Comparison of ENCODE assay signal across 8 mouse cellular contexts in the genomic region with DNA sequence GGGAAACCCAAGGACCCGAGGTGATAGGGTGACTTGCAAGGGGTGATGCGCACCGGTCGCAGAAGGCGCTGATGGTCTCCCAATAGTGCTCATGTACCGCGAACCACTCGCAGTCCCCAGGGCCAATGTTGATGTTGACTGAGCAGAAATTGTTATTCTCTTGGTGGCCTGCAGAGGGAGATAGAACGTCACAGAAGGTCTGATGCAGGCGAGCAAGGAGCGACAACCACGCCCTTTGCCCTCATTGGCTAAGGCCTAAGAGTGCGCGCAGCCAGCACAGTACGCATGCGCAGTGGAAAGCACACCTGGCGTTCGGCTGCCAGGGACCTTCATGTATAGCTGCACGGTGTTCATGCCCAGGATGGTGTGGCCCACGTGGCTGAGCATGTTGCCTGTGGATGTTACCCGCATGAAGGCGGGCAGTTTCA. TPM values are rescaled to one million over a fixed set of nuclear protein-coding genes. Genes with fewer than 3 reads are reported as not detected.
DNase-seq lines count a peak whose midpoint lies in the region; ATAC-seq and TF ChIP-seq lines count a peak whose summit lies in the region.

No protein-coding gene starts in this region.

- no peak overlapping the region for H3K4me2 ChIP-seq in lung, embryonic 16.5 days (ENCODE audit: low read depth, low read length)

- H3K4me3 ChIP-seq in G1E (ENCODE audit: low read depth, low read length) = peak overlapping the region; percentile 55
- peak overlapping the region; percentile 25; the same call in 1 of the 2 replicates for H3K4me3 ChIP-seq in hindbrain, embryonic 10.5 days
- no peak overlapping the region for H3K4me3 ChIP-seq in lung, embryonic 16.5 days (ENCODE audit: low read length)

- no peak overlapping the region for H3K27ac ChIP-seq in hindbrain, embryonic 10.5 days
- no peak overlapping the region for H3K27ac ChIP-seq in lung, embryonic 16.5 days (ENCODE audit: low read length)

- peak; percentile 74 for ATAC-seq in G1E (ENCODE audit: extremely low read depth, insufficient number of reproducible peaks, low FRiP score, poor library complexity, severe bottlenecking)
- ATAC-seq in lung, embryonic 16.5 days (ENCODE audit: low read depth) = peak; percentile 53

- peaks cover 8% of the 10 kb centered on the region for H3K9me3 ChIP-seq in G1E (replicated peaks)
- no peaks in the 10 kb centered on the region for H3K9me3 ChIP-seq in hindbrain, embryonic 10.5 days
- H3K9me3 ChIP-seq in lung, embryonic 16.5 days (ENCODE audit: control insufficient read depth, low read length) = no peaks in the 10 kb centered on the region

- H3K27me3 ChIP-seq in G1E (ENCODE audit: insufficient read depth, low read length) = no peaks in the 10 kb centered on the region
- peaks cover 32% of the 10 kb centered on the region for H3K27me3 ChIP-seq in hindbrain, embryonic 10.5 days (ENCODE audit: insufficient read depth, poor library complexity, severe bottlenecking)
- no peaks in the 10 kb centered on the region for H3K27me3 ChIP-seq in lung, embryonic 16.5 days (ENCODE audit: control insufficient read depth, insufficient read depth, low read depth, low read length)

- DNase-seq in G1E (ENCODE audit: low spot score) = peak; percentile 69
- DNase-seq in cerebellum, adult 8-10 months = peak; percentile 94
- DNase-seq in forelimb bud, embryonic 11.5 days (ENCODE audit: low read depth, low spot score) = peak; percentile 96
- peak; percentile 84 for DNase-seq in hindbrain, embryonic 10.5 days (ENCODE audit: low spot score)
- DNase-seq in layer of hippocampus, adult 9-11 months = peak; percentile 93
- peak; percentile 77 for DNase-seq in ovary, postnatal 36 days (ENCODE audit: low spot score)
- peak; percentile 92 for DNase-seq in thymus, postnatal 14 days

- TF ChIP-seq CTCF in G1E (IDR thresholded peaks at IDR 0.05; ENCODE audit: low read depth, low read length) = peak; percentile 80

- 20% methylated on average over 22 of the region's 22 CpGs for WGBS in hindbrain, embryonic 10.5 days
- WGBS in lung, embryonic 16.5 days = 17% methylated on average over 22 of the region's 22 CpGs

- H3K36me3 ChIP-seq in G1E (replicated peaks) = peaks cover 95% of the 10 kb centered on the region
- peaks cover 79% of the 10 kb centered on the region for H3K36me3 ChIP-seq in hindbrain, embryonic 10.5 days
- peaks cover 54% of the 10 kb centered on the region for H3K36me3 ChIP-seq in lung, embryonic 16.5 days (ENCODE audit: control insufficient read depth, insufficient read depth, low read length)

- H3K9ac ChIP-seq in lung, embryonic 16.5 days (ENCODE audit: low read length) = no peak overlapping the region

- peaks cover 60% of the 10 kb centered on the region for H3K4me1 ChIP-seq in G1E (ENCODE audit: insufficient read depth, low read depth, low read length)
- peaks cover 59% of the 10 kb centered on the region for H3K4me1 ChIP-seq in hindbrain, embryonic 10.5 days (replicated peaks)
- peaks cover 36% of the 10 kb centered on the region for H3K4me1 ChIP-seq in lung, embryonic 16.5 days (replicated peaks; ENCODE audit: control insufficient read depth, insufficient read depth, low read length)

RNA-seq across cellular contexts. Expression of a gene that starts 3.2 kb away (rescaled TPM):
- total RNA-seq in G1E (2014; fragmentation: Nextera tagmentation) (2.6 TPM in 2 replicates), G1E (2017) (0.93 and 1.2 TPM in 2 replicates)
- 2.2 and 3.0 TPM in 2 replicates for polyA plus RNA-seq in G1E (2012)
- polyA plus RNA-seq in hindbrain, embryonic 10.5 days (2016; fragmentation: Nextera tagmentation; extraction: Ambion mirVana) = 22.1 and 22.2 TPM in 2 replicates
- 54.7 and 57.4 TPM in 2 replicates for polyA plus RNA-seq in lung, embryonic 16.5 days (2015; fragmentation: Nextera tagmentation; extraction: Ambion mirVana)

RNA-seq across cellular contexts. Expression of a gene that starts 5.8 kb away (rescaled TPM):
- total RNA-seq in G1E (2014; fragmentation: Nextera tagmentation) (24.0 and 26.0 TPM in 2 replicates), G1E (2017) (36.0 and 41.5 TPM in 2 replicates)
- polyA plus RNA-seq in G1E (2012) = 3.5 and 9.1 TPM in 2 replicates
- 47.2 and 51.7 TPM in 2 replicates for polyA plus RNA-seq in hindbrain, embryonic 10.5 days (2016; fragmentation: Nextera tagmentation; extraction: Ambion mirVana)
- 32.3 and 32.6 TPM in 2 replicates for polyA plus RNA-seq in lung, embryonic 16.5 days (2015; fragmentation: Nextera tagmentation; extraction: Ambion mirVana)

RNA-seq across cellular contexts. Expression of a gene that starts 5.9 kb away (rescaled TPM):
- total RNA-seq in G1E (2014; fragmentation: Nextera tagmentation) (96.2 and 98.4 TPM in 2 replicates), G1E (2017) (171 and 204 TPM in 2 replicates)
- 104 and 107 TPM in 2 replicates for polyA plus RNA-seq in G1E (2012)
- 148 and 159 TPM in 2 replicates for polyA plus RNA-seq in hindbrain, embryonic 10.5 days (2016; fragmentation: Nextera tagmentation; extraction: Ambion mirVana)
- polyA plus RNA-seq in lung, embryonic 16.5 days (2015; fragmentation: Nextera tagmentation; extraction: Ambion mirVana) = 158 and 165 TPM in 2 replicates

RNA-seq across cellular contexts. Expression of a gene that starts 12.3 kb away (rescaled TPM):
- 145 and 185 TPM in 2 replicates for total RNA-seq in G1E (2014; fragmentation: Nextera tagmentation)
- total RNA-seq in G1E (2017) = 3.9 and 4.8 TPM in 2 replicates
- polyA plus RNA-seq in G1E (2012) = 104 and 111 TPM in 2 replicates
- polyA plus RNA-seq in hindbrain, embryonic 10.5 days (2016; fragmentation: Nextera tagmentation; extraction: Ambion mirVana) = 37.9 and 43.4 TPM in 2 replicates
- 25.2 and 26.0 TPM in 2 replicates for polyA plus RNA-seq in lung, embryonic 16.5 days (2015; fragmentation: Nextera tagmentation; extraction: Ambion mirVana)

RNA-seq across cellular contexts. Expression of a gene that starts 32.0 kb away (rescaled TPM):
- total RNA-seq in G1E (2014; fragmentation: Nextera tagmentation) (120 TPM in 2 replicates), G1E (2017) (55.6 and 71.0 TPM in 2 replicates)
- polyA plus RNA-seq in G1E (2012) = 183 and 212 TPM in 2 replicates
- polyA plus RNA-seq in hindbrain, embryonic 10.5 days (2016; fragmentation: Nextera tagmentation; extraction: Ambion mirVana) = 45.1 and 46.9 TPM in 2 replicates
- 56.9 and 60.3 TPM in 2 replicates for polyA plus RNA-seq in lung, embryonic 16.5 days (2015; fragmentation: Nextera tagmentation; extraction: Ambion mirVana)
